Mouse (Mus musculus): ENCODE measurements at regions not wholly inside any gene's neighbourhood (a gene's known extent, or its start where the extent isn't known, plus 50 kb on each side); places are given as distances from the start of the nearest gene placed in this dataset.

GRCm38 (mm10) chr3:143040666-143041065 is 158.9 kb upstream of the Pkn2 start:
- DNase-seq (ENCODE audit: low read depth) = peak; percentile 25

GRCm38 (mm10) chr3:143036108-143036507 is 154.3 kb upstream of the Pkn2 start:
- no peak for DNase-seq (ENCODE audit: low read depth)

- no peak for DNase-seq (ENCODE audit: low read depth)
These were observed 152.8 kb upstream of the Pkn2 start for GRCm38 (mm10) chr3:143034588-143034987.

GRCm38 (mm10) chr3:143022486-143022885 is 140.7 kb upstream of the Pkn2 start:
- no peak for DNase-seq (ENCODE audit: low read depth)

- DNase-seq (ENCODE audit: low read depth) = no peak
These were observed 139.5 kb upstream of the Pkn2 start for GRCm38 (mm10) chr3:143021159-143021871.

GRCm38 (mm10) chr3:143017480-143017879 is 135.7 kb upstream of the Pkn2 start:
- DNase-seq (ENCODE audit: low read depth) = no peak

- no peak for DNase-seq (ENCODE audit: low read depth)
These were observed 135.0 kb upstream of the Pkn2 start for GRCm38 (mm10) chr3:143016758-143017157.

GRCm38 (mm10) chr3:143014421-143014820 is 132.6 kb upstream of the Pkn2 start:
- DNase-seq (ENCODE audit: low read depth) = no peak

GRCm38 (mm10) chr3:143007047-143007446 is 125.2 kb upstream of the Pkn2 start:
- no peak for DNase-seq (ENCODE audit: low read depth)

- no peak for DNase-seq (ENCODE audit: low read depth)
These were observed 120.1 kb upstream of the Pkn2 start for GRCm38 (mm10) chr3:143001952-143002351.

GRCm38 (mm10) chr3:142995981-142996743 is 114.4 kb upstream of the Pkn2 start:
- DNase-seq (ENCODE audit: low read depth) = peak; percentile 6

- no peak for DNase-seq (ENCODE audit: low read depth)
These were observed 102.7 kb upstream of the Pkn2 start for GRCm38 (mm10) chr3:142984547-142984946.

- no peak for DNase-seq (ENCODE audit: low read depth)
These were observed 99.4 kb upstream of the Pkn2 start for GRCm38 (mm10) chr3:142981221-142981620.

- no peak for DNase-seq (ENCODE audit: low read depth)
These were observed 97.4 kb upstream of the Pkn2 start for GRCm38 (mm10) chr3:142979161-142979560.

- no peak for DNase-seq (ENCODE audit: low read depth)
These were observed 95.0 kb upstream of the Pkn2 start for GRCm38 (mm10) chr3:142976519-142977394.

- no peak for DNase-seq (ENCODE audit: low read depth)
These were observed 93.8 kb upstream of the Pkn2 start for GRCm38 (mm10) chr3:142975606-142976005.

- no peak for DNase-seq (ENCODE audit: low read depth)
These were observed 87.7 kb upstream of the Pkn2 start for GRCm38 (mm10) chr3:142969501-142969900.

GRCm38 (mm10) chr3:142965604-142966003 is 83.8 kb upstream of the Pkn2 start:
- DNase-seq (ENCODE audit: low read depth) = no peak

GRCm38 (mm10) chr3:142963818-142964372 is 82.1 kb upstream of the Pkn2 start:
- no peak for DNase-seq (ENCODE audit: low read depth)

GRCm38 (mm10) chr3:142957768-142958167 is 76.0 kb upstream of the Pkn2 start:
- no peak for DNase-seq (ENCODE audit: low read depth)

GRCm38 (mm10) chr3:142948771-142949170 is 67.0 kb upstream of the Pkn2 start:
- DNase-seq (ENCODE audit: low read depth) = peak; percentile 22

All from fibroblast of lung, adult 2 months (primary cell).